Mouse (Mus musculus) heart, postnatal 0 days (tissue): Measurements from ENCODE around the gene Tmem54.

Experiments
- CTCF ChIP-seq: IDR thresholded peaks from 2 replicates; pipeline ENCODE4 v1.5.1; 2016; ENCODE audit warnings: antibody characterized with exemption, control low read depth, low read depth
- EP300 ChIP-seq: IDR thresholded peaks from 2 replicates; pipeline ENCODE4 v1.6.1; 2016; ENCODE audit warnings: antibody characterized with exemption, low read depth

GRCm38 (mm10) chr4:129116703-129117102 lies 11.4 kb downstream of the Tmem54 start:
- TF ChIP-seq EP300, result no peak
- TF ChIP-seq CTCF, result no peak
